Mouse (Mus musculus) lung, postnatal 0 days (tissue): Measurements from ENCODE around the gene Ncoa3. TPM values are rescaled to one million over a fixed set of nuclear protein-coding genes. Genes with fewer than 3 reads are reported as not detected.

Experiments used
- ATAC-seq: fragments of 200-750 bp; cut with Nextera tagmentation; 2 replicates; pipeline ENCODE4 v1.8.0; 2017; ENCODE audit warnings: moderate library complexity
- DNase-seq: peaks from one replicate; pipeline ENCODE4 v3.0.0-alpha.2; 2016; ENCODE audit warnings: low spot score
- H3K27ac ChIP-seq: fragments of 300-500 bp; sonication (generic); 2 replicates; pipeline ENCODE4 v1.5.1; 2014; ENCODE audit warnings: antibody characterized with exemption, mild to moderate bottlenecking, low read length, mixed read lengths
- H3K27me3 ChIP-seq: fragments of 300-500 bp; sonication (generic); replicated peaks from 2 replicates; pipeline ENCODE4 v1.6.1; 2014; ENCODE audit warnings: low read length, mixed read lengths; ENCODE audit not compliant: insufficient read depth
- H3K36me3 ChIP-seq: fragments of 300-500 bp; sonication (generic); 2 replicates; pipeline ENCODE4 v1.6.1; 2014; ENCODE audit warnings: low read length, mixed read lengths; ENCODE audit not compliant: insufficient read depth
- H3K4me1 ChIP-seq: fragments of 300-500 bp; sonication (generic); 2 replicates; pipeline ENCODE4 v1.6.1; 2014; ENCODE audit warnings: antibody characterized with exemption, low read depth, low read length, mixed read lengths; ENCODE audit not compliant: insufficient read depth
- H3K4me2 ChIP-seq: fragments of 300-500 bp; sonication (generic); replicated peaks from 2 replicates; pipeline ENCODE4 v1.6.1; 2014; ENCODE audit warnings: low read depth, mild to moderate bottlenecking, low read length, moderate library complexity, mixed read lengths
- H3K4me3 ChIP-seq: fragments of 300-500 bp; sonication (generic); 2 replicates; pipeline ENCODE4 v1.5.1; 2014; ENCODE audit warnings: low read depth, low read length
- H3K9ac ChIP-seq: fragments of 300-500 bp; sonication (generic); replicated peaks from 2 replicates; pipeline ENCODE4 v1.6.1; 2014; ENCODE audit warnings: low read depth, mild to moderate bottlenecking
- H3K9me3 ChIP-seq: fragments of 300-500 bp; sonication (generic); 2 replicates; pipeline ENCODE4 v1.6.1; 2016; ENCODE audit warnings: low read length, mixed read lengths
- CTCF ChIP-seq: IDR thresholded peaks from 2 replicates; pipeline ENCODE4 v1.5.1; 2016; ENCODE audit warnings: antibody characterized with exemption, mild to moderate bottlenecking
- EP300 ChIP-seq: IDR thresholded peaks from 2 replicates; pipeline ENCODE4 v1.6.1; 2016; ENCODE audit warnings: antibody characterized with exemption, mild to moderate bottlenecking, control low read depth
- WGBS: fragments of 180-500 bp; shearing (Covaris S2); extraction: QIAGEN DNeasy Blood & Tissue Kit; methylation state at CpG from one replicate; pipeline ENCODE4 v1.1.7; 2014; 5-methylcytosine and 5-hydroxymethylcytosine counted together
- polyA plus RNA-seq: library from polyadenylated mRNA; unstranded; fragments of >200 nt; fragmentation: Nextera tagmentation; extraction: Ambion mirVana; gene quantifications from 2 replicates; pipeline ENCODE4 v1.2.1, GENCODE M21; 2015

Gene Ncoa3
- polyA plus RNA-seq, 1 experiment from 2014 or later: 8.5 TPM

DNA sequence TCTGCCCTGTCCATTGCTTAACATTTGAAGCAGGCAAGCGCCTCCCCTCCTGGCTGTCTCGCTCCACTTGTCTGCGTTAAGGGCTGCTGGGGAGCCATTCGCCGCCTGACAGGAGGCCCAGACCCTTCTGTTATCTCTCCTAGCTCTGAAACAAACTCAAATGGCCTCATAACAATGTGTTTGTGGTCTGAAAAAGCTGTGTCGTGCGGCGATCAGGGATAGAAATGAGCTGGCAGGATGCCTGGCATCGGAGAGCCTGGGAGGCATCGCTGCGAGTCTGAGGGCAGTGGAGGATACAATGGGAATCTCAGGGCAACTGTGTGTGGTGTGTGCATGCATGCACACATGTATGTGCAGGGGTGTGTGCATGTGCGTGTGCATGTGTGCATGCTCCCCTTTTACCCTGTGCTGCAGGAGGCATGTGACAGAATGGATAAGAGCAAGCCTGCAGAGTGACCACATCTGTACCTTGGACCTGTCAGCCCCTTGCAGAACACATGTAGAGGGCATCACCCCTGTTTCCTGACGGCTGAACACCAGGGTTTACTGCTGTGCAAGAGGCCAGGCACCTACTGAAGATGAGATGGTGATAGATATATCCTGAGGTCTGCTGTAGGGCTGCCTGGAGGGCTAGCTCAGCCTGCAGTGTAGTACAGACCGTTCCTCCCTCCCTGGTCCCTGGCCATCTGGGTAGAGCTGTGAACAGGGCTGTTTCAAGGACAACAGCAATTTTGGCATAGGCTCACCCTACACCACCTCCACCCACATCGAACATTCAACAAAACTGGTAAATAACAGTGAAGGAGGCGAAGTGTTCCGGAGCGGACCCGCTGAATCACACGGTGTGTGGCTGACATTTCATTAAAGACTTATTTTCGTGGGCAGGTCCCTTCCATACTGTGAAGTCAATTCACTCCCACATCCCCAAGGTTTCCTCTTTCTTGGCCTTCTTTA, 108.2 kb downstream of the Ncoa3 start:
- Histone ChIP-seq H3K27ac (no peak overlapping the region), H3K4me3 (no peak overlapping the region), H3K9ac (no peak overlapping the region), H3K27me3 (no peaks in the 10 kb centered on the region), H3K9me3 (no peaks in the 10 kb centered on the region), H3K36me3 (no peaks in the 10 kb centered on the region), H3K4me1 (no peaks in the 10 kb centered on the region), H3K4me2 (no peak overlapping the region)
- WGBS: 69% methylated on average over 21 of the region's 21 CpGs
- no peak for TF ChIP-seq EP300
- no peak for TF ChIP-seq CTCF
- DNase-seq (no peak), ATAC-seq (no peak)

DNA sequence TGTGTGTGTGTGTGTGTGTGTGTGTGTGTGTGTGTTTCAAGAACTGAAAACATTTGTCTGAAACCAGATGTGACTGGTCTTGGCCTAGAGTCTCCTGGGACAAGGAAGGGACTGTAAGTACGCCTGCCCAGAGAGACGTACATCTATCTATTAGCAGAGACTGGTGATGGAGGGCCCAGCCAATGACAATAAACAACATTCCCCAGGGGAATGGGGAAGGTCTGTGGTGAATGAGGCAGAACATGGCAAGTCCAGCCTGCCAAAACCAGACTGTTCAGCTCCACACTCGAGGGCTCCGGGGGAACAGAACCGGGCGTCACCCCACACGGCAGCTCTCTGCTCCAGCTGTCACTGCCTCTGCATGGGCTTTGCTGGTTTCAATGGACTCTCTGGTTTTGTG, 110.5 kb downstream of the Ncoa3 start:
- DNase-seq: no peak
- TF ChIP-seq EP300 (no peak), CTCF (no peak)
- no peak overlapping the region for H3K4me3 ChIP-seq
- H3K27ac ChIP-seq: no peak overlapping the region
- H3K9ac ChIP-seq: no peak overlapping the region
- H3K27me3 ChIP-seq: no peaks in the 10 kb centered on the region
- H3K36me3 ChIP-seq: no peaks in the 10 kb centered on the region
- H3K4me1 ChIP-seq: no peaks in the 10 kb centered on the region
- WGBS: 81% methylated on average over 7 of the region's 7 CpGs
- no peak; the same call in 1 of the 2 replicates for ATAC-seq
- no peaks in the 10 kb centered on the region for H3K9me3 ChIP-seq
- no peak overlapping the region for H3K4me2 ChIP-seq

DNA sequence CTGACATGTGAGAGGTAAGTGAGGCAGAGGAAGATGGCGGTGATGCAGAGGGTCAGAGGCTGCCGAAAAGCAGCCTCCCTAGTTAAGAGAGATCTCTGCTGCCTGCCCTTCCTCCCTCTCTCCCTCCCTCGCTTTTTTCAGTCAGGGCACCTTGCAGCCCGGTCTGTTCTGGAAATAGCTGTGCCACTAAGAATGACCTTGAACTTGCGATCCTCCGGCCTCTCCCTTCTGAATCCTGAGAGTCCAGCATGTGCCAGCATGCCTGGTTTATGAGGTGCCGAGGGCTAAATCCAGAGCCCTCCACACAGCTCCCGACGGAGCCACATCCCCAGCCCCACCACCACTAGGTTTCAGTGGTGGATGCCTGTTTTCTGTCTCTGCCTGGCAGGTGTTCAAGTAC, 113.5 kb downstream of the Ncoa3 start:
- TF ChIP-seq CTCF: no peak
- TF ChIP-seq EP300: no peak
- DNase-seq (no peak), ATAC-seq (no peak)
- Histone ChIP-seq H3K4me3 (no peak overlapping the region), H3K27me3 (no peaks in the 10 kb centered on the region), H3K36me3 (no peaks in the 10 kb centered on the region), H3K4me1 (no peaks in the 10 kb centered on the region), H3K27ac (no peak overlapping the region), H3K9me3 (no peaks in the 10 kb centered on the region), H3K4me2 (no peak overlapping the region), H3K9ac (no peak overlapping the region)
- WGBS: 67% methylated on average over 9 of the region's 9 CpGs

DNA sequence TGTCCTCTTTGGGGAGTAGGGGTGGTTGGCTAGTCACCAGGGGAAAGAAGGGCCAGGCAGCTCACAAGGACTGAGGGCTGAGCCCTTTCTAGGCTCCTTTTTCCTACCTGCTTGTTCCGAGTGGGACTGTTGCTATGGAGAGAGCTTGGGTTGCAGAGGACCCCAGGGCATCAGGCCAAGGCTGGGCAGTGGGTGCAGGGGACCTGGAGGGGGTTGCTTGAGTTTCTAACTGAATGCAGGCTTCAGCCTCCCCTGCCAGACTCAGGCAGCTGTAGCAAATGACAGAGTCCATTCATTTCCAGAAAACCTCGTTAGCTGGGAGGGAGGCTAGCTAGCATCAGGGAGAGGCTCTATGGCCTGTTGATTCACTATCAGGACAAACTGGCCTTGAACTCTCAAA, 114.2 kb downstream of the Ncoa3 start:
- no peak for DNase-seq
- no peak for TF ChIP-seq EP300
- no peak for TF ChIP-seq CTCF
- no peak for ATAC-seq
- Histone ChIP-seq H3K9ac (no peak overlapping the region), H3K9me3 (no peaks in the 10 kb centered on the region), H3K4me3 (no peak overlapping the region), H3K27me3 (no peaks in the 10 kb centered on the region), H3K4me2 (no peak overlapping the region), H3K4me1 (no peaks in the 10 kb centered on the region), H3K27ac (no peak overlapping the region), H3K36me3 (no peaks in the 10 kb centered on the region)
- 78% methylated on average over 2 of the region's 2 CpGs for WGBS

DNA sequence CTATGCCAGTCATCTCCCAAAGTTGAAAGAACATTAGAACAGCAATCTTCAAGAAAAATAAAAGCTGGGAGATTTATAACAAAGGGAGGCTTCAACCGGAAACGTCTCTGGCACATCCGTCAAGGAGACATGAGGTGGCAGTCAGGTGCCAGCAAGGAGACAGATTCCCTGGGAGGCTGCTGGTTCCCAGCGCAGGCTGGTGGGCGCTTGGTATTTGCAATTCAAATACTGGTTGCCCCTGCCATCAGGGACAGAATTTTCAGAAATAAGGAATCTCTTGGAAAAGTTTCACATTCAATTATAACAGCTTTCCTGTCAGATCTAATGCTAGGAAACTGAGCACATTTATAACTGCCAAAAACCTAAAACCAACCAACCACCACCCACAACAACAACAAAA, 115.5 kb downstream of the Ncoa3 start:
- no peaks in the 10 kb centered on the region for H3K36me3 ChIP-seq
- no peak for ATAC-seq
- TF ChIP-seq CTCF (no peak), EP300 (no peak)

DNA sequence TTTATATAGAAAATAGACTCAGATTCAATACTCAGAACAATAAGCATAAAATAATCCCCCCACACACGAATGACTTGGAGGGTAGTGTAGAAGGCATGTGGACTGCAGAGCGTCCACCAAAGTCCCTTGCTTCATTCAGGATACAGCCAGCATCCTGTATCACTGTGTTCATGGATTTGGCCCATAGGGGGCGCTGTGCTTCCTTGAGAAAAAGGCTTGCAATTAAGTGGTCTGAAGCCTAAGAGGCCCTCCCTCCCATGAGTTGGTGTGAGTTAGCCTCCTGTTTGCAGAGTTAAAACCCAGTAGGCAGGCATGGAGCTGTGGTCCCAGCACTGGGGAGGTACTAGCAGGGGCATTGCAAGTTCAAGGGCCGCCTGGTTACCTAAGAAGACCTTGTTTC, 115.9 kb downstream of the Ncoa3 start:
- no peaks in the 10 kb centered on the region for H3K9me3 ChIP-seq
- H3K27me3 ChIP-seq: no peaks in the 10 kb centered on the region
- peak; percentile 61 for ATAC-seq
- TF ChIP-seq CTCF (peak; percentile 94), EP300 (no peak)
- no peaks in the 10 kb centered on the region for H3K36me3 ChIP-seq
- no peak overlapping the region for H3K4me2 ChIP-seq
- WGBS: 25% methylated on average over 4 of the region's 4 CpGs
- no peak overlapping the region for H3K9ac ChIP-seq
- peak; percentile 86 for DNase-seq
- H3K4me1 ChIP-seq: no peaks in the 10 kb centered on the region
- no peak overlapping the region for H3K27ac ChIP-seq
- no peak overlapping the region for H3K4me3 ChIP-seq

More for the DNA sequence above, 115.5 kb downstream of the Ncoa3 start:
- no peaks in the 10 kb centered on the region for H3K4me1 ChIP-seq
- no peak overlapping the region for H3K27ac ChIP-seq
- no peak overlapping the region for H3K9ac ChIP-seq
- H3K27me3 ChIP-seq: no peaks in the 10 kb centered on the region
- no peaks in the 10 kb centered on the region for H3K9me3 ChIP-seq
- no peak for DNase-seq
- H3K4me3 ChIP-seq: no peak overlapping the region
- H3K4me2 ChIP-seq: no peak overlapping the region
- WGBS: 80% methylated on average over 5 of the region's 5 CpGs
